Mouse (Mus musculus) neural tube, embryonic 11.5 days (tissue): ENCODE results near the gene Mthfd1l. TPM values are rescaled to one million over a fixed set of nuclear protein-coding genes. Genes with fewer than 3 reads are reported as not detected.

ENCODE experiments used
- ATAC-seq: fragments of 200-750 bp; cut with Nextera tagmentation; 2 replicates; pipeline ENCODE4 v1.8.0; 2017; ENCODE audit warnings: moderate number of reproducible peaks, mild to moderate bottlenecking, moderate TSS enrichment, moderate library complexity; ENCODE audit not compliant: insufficient read depth, low FRiP score, low TSS enrichment
- DNase-seq: peaks from one replicate; pipeline ENCODE4 v3.0.0-alpha.2; 2015; ENCODE audit warnings: low spot score
- H3K27ac ChIP-seq: fragments of 300-500 bp; sonication (generic); 2 replicates; pipeline ENCODE4 v1.5.1; 2014; ENCODE audit warnings: low read depth, mild to moderate bottlenecking, low read length
- H3K27me3 ChIP-seq: fragments of 300-500 bp; sonication (generic); 2 replicates; pipeline ENCODE4 v1.6.1; 2014; ENCODE audit warnings: mild to moderate bottlenecking, low read length, mixed read lengths; ENCODE audit not compliant: control insufficient read depth, insufficient read depth
- H3K36me3 ChIP-seq: fragments of 300-500 bp; sonication (generic); 2 replicates; pipeline ENCODE4 v1.6.1; 2014; ENCODE audit warnings: mild to moderate bottlenecking, low read length, moderate library complexity, mixed read lengths; ENCODE audit not compliant: control insufficient read depth, insufficient read depth
- H3K4me1 ChIP-seq: fragments of 300-500 bp; sonication (generic); 2 replicates; pipeline ENCODE4 v1.6.1; 2014; ENCODE audit warnings: low read length, mixed read lengths; ENCODE audit not compliant: control insufficient read depth, insufficient read depth
- H3K4me2 ChIP-seq: fragments of 300-500 bp; sonication (generic); 2 replicates; pipeline ENCODE4 v1.6.1; 2014; ENCODE audit warnings: low read depth, mild to moderate bottlenecking, moderate library complexity
- H3K4me3 ChIP-seq: fragments of 300-500 bp; sonication (generic); 2 replicates; pipeline ENCODE4 v1.5.1; 2014; ENCODE audit warnings: low read depth, low read length
- H3K9ac ChIP-seq: fragments of 300-500 bp; sonication (generic); 2 replicates; pipeline ENCODE4 v1.6.1; 2014; ENCODE audit warnings: mild to moderate bottlenecking, low read length
- H3K9me3 ChIP-seq: fragments of 300-500 bp; sonication (generic); 2 replicates; pipeline ENCODE4 v1.6.1; 2016; ENCODE audit warnings: low read length; ENCODE audit not compliant: control insufficient read depth
- WGBS: fragments of 180-500 bp; shearing (Covaris S2); extraction: QIAGEN DNeasy Blood & Tissue Kit; methylation state at CpG from one replicate; pipeline ENCODE4 v1.1.7; 2014; 5-methylcytosine and 5-hydroxymethylcytosine counted together
- polyA plus RNA-seq: library from polyadenylated mRNA; unstranded; fragments of >200 nt; fragmentation: Nextera tagmentation; extraction: Ambion mirVana; gene quantifications from 2 replicates; pipeline ENCODE4 v1.2.1, GENCODE M21; 2014

The Mthfd1l gene
- polyA plus RNA-seq, 1 experiment from 2014 or later, result 13.5 TPM

DNA sequence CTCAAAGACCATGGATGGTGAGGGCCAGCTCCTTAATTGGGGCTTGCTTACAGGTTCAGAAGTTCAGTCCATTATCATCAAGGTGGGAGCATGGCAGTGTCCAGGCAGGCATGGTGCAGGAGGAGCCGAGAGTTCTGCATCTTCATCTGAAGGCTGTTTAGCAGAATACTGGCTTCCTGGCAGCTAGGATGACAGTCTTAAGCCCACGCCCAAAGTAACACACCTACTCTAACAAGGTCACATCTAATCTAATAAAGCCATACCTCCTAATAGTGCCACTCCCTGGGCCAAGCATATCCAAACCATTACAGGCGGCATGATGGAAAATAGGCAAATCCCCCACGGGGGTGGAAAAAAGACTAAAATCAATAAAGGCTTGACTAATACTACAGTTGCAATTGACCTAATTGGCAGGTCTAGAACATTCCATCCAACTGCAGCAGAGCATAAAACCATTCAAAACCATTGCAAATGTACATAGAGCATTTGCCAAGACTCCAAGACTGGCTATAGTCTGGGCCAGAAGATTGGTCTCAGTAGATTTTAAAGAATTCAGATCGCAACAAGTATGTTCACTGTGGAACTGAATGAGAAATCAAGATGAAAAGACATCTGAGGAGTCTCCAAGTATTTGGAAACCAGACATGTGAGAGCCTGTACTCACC, 162.3 kb downstream of the Mthfd1l start:
- DNase-seq (no peak), ATAC-seq (no peak)
- Histone ChIP-seq H3K36me3 (no peaks in the 10 kb centered on the region), H3K27me3 (no peaks in the 10 kb centered on the region), H3K4me2 (no peak overlapping the region), H3K27ac (no peak overlapping the region), H3K4me1 (no peaks in the 10 kb centered on the region), H3K4me3 (no peak overlapping the region), H3K9ac (no peak overlapping the region), H3K9me3 (no peaks in the 10 kb centered on the region)
- 96% methylated on average over 5 of the region's 5 CpGs for WGBS

DNA sequence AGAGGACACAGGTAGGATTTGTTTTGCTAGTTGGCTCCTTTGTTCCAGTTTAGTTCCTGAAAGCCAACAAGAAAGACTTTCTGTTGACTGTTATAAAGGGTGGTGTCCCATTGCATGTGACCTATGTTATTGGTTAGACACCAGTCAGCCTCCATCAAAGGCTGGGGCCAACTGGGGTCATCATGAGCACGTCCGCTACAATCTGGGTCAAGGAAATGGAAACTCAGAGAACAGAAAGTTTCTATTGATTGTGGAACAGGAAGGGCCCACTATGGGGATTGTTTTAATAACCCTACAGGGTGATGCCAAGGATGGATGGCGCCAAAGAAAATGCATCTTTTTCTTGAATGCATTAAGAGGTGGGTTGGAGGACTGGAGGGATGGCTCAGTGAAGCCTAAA, 166.6 kb downstream of the Mthfd1l start:
- Histone ChIP-seq H3K9ac (no peak overlapping the region), H3K4me3 (no peak overlapping the region), H3K27me3 (no peaks in the 10 kb centered on the region), H3K4me1 (no peaks in the 10 kb centered on the region), H3K9me3 (no peaks in the 10 kb centered on the region), H3K4me2 (no peak overlapping the region), H3K36me3 (no peaks in the 10 kb centered on the region), H3K27ac (no peak overlapping the region)
- 61% methylated on average over 3 of the region's 3 CpGs for WGBS
- no peak for ATAC-seq
- no peak for DNase-seq

DNA sequence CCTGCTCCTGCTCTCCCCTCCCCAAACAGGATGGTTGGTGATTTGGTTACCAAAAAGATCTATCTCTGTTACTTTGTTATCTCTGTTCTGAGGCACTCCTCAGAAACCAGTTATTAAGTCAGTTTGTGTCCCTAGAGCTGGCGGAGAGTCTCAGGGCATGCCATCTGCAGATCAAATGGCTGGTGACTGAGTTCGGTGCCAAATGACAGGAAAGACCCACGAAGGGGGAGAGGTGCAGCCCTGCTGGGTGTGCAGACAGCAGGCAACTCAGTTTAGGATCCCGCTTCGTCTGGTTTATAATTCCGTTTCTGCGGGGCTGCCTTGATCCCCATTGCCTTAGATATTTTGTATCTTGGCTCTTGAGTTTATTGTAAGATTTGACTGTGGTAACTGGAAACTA, 168.8 kb downstream of the Mthfd1l start:
- 71% methylated on average over 7 of the region's 7 CpGs for WGBS

DNA sequence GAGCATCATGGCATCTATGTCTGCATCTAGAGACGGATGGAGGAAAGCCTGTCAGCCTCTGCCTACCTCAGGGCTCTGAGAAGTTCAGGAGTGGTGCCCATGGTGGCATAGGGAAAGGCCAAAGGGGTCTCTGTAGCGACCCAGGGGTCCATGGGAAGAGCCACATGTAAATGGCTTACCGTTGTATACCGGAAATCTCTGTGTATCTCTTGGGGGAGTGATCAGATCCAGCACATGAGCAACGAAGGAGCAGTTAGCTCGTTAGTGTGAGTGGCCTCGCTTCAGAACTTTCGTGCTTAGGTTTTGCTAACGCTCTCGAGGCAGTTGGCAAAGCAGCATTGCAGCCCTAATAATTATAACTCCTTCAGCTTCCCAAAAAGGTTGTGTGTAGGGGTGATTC, 169.9 kb downstream of the Mthfd1l start:
- 84% methylated on average over 10 of the region's 10 CpGs for WGBS
- DNase-seq (no peak), ATAC-seq (no peak)
- Histone ChIP-seq H3K9me3 (no peaks in the 10 kb centered on the region), H3K36me3 (no peaks in the 10 kb centered on the region), H3K4me1 (peaks cover 3% of the 10 kb centered on the region; the same call in 1 of the 2 replicates), H3K4me2 (no peak overlapping the region), H3K4me3 (no peak overlapping the region), H3K27ac (no peak overlapping the region), H3K9ac (no peak overlapping the region), H3K27me3 (no peaks in the 10 kb centered on the region)

More for the DNA sequence above, 168.8 kb downstream of the Mthfd1l start:
- Histone ChIP-seq H3K4me1 (no peaks in the 10 kb centered on the region), H3K9ac (no peak overlapping the region), H3K27me3 (no peaks in the 10 kb centered on the region), H3K9me3 (no peaks in the 10 kb centered on the region), H3K4me3 (no peak overlapping the region), H3K27ac (no peak overlapping the region), H3K36me3 (no peaks in the 10 kb centered on the region), H3K4me2 (no peak overlapping the region)
- no peak for DNase-seq
- ATAC-seq, result no peak

DNA sequence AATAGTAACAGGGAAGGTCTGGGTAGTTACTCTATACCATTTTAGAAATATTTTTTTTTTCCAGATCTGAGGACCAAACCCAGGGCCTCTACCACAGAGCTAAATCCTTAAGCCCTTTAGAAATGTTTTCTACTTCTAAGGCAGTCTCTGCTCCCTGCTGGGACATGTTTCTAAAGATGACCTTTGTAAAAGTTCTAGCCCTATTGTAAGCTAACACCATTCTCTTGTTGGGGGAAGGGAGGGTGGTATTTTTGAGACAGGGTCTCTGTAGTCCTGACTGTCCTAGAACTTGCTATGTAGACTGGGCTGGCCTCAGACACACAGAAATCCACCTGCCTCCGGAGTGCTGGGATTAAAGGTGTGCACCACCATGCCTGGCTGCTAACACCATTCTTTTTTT, 170.5 kb downstream of the Mthfd1l start:
- Histone ChIP-seq H3K27ac (no peak overlapping the region), H3K4me3 (no peak overlapping the region), H3K9me3 (no peaks in the 10 kb centered on the region), H3K9ac (no peak overlapping the region), H3K4me1 (peaks cover 5% of the 10 kb centered on the region; the same call in 1 of the 2 replicates), H3K36me3 (no peaks in the 10 kb centered on the region), H3K27me3 (no peaks in the 10 kb centered on the region), H3K4me2 (no peak overlapping the region)
- no peak for ATAC-seq
- no peak for DNase-seq
- 72% methylated on average over 1 of the region's 1 CpGs for WGBS

DNA sequence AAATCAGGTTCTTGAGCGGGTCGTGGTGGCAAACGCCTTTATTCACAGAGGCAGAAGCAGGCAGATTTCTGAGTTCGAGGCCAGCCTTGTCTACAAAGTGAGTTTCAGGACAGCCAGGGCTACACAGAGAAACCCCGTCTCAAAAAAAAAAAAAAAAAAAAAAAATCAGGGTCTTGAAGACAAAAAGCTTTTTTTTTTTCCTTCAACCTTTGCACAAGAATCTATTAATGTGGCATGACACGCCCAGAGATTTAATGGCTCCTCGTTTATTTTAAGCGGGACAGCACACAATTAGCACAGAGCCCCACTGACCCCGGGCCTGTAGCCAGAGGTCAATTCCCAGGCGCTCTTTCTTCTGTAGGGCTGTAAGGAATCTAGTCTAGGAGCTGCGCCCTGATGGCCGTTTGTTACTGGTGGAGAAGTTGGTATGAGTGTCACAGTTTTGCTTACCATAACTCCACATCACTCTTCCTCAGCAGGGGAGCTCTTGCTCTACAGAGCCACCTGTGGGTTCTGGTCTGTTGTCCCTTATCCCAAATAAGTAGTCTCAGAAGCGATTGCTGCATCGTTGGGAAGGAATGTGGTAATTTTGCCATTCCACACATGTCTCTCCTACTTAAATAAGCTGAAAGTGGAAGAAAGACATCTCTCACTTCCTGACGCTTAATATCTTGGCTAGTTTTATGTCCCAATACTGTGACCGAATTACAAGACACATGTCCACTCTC, 172.3 kb downstream of the Mthfd1l start:
- H3K9me3 ChIP-seq, result no peaks in the 10 kb centered on the region
- ATAC-seq (no peak), DNase-seq (no peak)
- no peaks in the 10 kb centered on the region for H3K27me3 ChIP-seq
- no peak overlapping the region for H3K4me2 ChIP-seq
- peaks cover 5% of the 10 kb centered on the region; the same call in 1 of the 2 replicates for H3K4me1 ChIP-seq
- no peak overlapping the region for H3K27ac ChIP-seq
- H3K9ac ChIP-seq, result no peak overlapping the region
- no peaks in the 10 kb centered on the region for H3K36me3 ChIP-seq
- H3K4me3 ChIP-seq, result no peak overlapping the region
- 53% methylated on average over 16 of the region's 16 CpGs for WGBS

DNA sequence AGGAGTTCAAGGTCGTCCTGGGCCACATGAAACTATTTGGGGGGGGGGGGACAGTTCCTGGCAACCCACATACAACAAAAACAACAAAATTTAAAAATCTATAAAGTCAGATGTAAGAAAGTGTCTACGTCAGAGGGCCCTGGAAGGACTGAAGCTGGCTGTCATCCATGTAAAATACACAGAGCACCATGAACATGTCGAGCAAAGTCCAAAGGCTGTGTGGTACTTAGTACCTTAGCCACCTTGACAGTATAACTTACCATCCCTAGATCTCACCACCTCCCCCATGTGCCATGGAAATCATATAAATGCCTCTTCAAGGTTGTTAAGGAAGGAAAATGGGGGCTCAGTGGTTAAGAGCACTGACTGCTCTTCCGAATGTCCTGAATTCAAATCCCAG, 174.0 kb downstream of the Mthfd1l start:
- Histone ChIP-seq H3K4me1 (peaks cover 5% of the 10 kb centered on the region; the same call in 1 of the 2 replicates), H3K27ac (no peak overlapping the region), H3K36me3 (no peaks in the 10 kb centered on the region), H3K9ac (no peak overlapping the region), H3K27me3 (no peaks in the 10 kb centered on the region), H3K4me2 (no peak overlapping the region), H3K4me3 (no peak overlapping the region), H3K9me3 (no peaks in the 10 kb centered on the region)
- ATAC-seq, result no peak
- 97% methylated on average over 4 of the region's 4 CpGs for WGBS
- DNase-seq, result no peak

DNA sequence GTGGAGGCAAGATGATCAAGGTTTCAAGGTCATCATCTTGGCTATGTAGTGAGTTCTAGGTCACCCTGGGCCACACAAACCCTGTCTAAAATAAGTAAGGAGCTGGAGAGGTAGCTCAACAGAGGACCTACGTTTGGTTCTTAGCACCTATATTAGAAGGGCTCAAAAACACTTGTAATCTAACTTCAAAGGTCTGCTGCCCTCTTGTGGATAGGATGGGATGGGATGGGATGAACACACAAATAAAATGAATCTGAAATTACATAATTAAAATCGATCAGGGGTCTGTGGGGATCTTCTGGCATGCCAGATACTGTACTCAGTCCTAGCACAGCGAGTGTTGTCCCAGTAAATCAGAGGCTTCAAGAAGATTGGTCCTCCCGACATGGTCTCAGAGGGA, 178.2 kb downstream of the Mthfd1l start:
- Histone ChIP-seq H3K9ac (no peak overlapping the region), H3K4me1 (peaks cover 5% of the 10 kb centered on the region; the same call in 1 of the 2 replicates), H3K9me3 (no peaks in the 10 kb centered on the region), H3K27ac (no peak overlapping the region), H3K4me3 (no peak overlapping the region), H3K36me3 (no peaks in the 10 kb centered on the region), H3K4me2 (no peak overlapping the region), H3K27me3 (no peaks in the 10 kb centered on the region)
- 83% methylated on average over 4 of the region's 4 CpGs for WGBS
- ATAC-seq (no peak), DNase-seq (no peak)
